Mouse (Mus musculus) bone marrow, adult 2 months (tissue): Measurements from ENCODE around the gene Dock6.

Experiments used
- CTCF ChIP-seq: fragments of 200-500 bp; IDR thresholded peaks from 2 replicates; pipeline ENCODE4 v1.5.1; 2011; ENCODE audit warnings: low read length, control low read depth; ENCODE audit not compliant: control insufficient read depth, insufficient read depth
- POLR2A ChIP-seq: fragments of 200-500 bp; IDR thresholded peaks from 2 replicates; pipeline ENCODE4 v1.6.1; 2011; ENCODE audit warnings: low read depth, mild to moderate bottlenecking, control low read depth, low read length, borderline replicate concordance; ENCODE audit not compliant: control insufficient read depth

DNA sequence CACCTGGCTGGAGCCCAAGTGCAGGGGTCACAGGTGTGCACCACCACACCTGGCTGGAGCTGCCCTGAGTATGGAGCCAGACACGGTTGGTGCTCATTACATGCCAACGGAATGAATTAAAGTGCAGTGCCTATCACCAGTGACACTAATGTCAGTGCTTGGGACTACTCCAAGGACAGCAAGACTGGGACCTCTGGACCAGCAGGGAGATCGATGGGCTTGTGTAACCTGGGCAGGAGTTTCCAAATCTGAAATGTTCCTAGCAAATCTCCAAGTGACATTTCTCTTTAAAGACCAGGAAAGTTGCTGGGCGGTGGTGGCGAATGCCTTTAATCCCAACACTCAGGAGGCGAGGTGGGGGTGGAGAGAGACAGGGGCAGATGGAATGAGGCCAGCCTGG lies 29.7 kb downstream of the Dock6 start:
- no peak for TF ChIP-seq CTCF
- no peak for TF ChIP-seq POLR2A
